Mouse (Mus musculus): ENCODE results near the gene Copz1. TPM values are rescaled to one million over a fixed set of nuclear protein-coding genes. Genes with fewer than 3 reads are reported as not detected.
"Not testable (repeated sequence)": the region's sequence is repeated elsewhere in the genome, so short reads cannot be mapped to it uniquely, and the experiment has no call there.

Gene Copz1
- polyA plus RNA-seq, 1 experiment from 2014 or later, result 307 TPM

- peaks cover 9% of the 10 kb centered on the region for H3K4me1 ChIP-seq (ENCODE audit: control insufficient read depth, insufficient read depth, low read length)
- WGBS, result 12% methylated on average over 15 of the region's 15 CpGs
- no peak within 1 kb of the TSS for H3K4me3 ChIP-seq (ENCODE audit: low read depth, low read length)
- no peak within 1 kb of the TSS for H3K27ac ChIP-seq (ENCODE audit: low read depth, low read length)
- H3K9ac ChIP-seq (ENCODE audit: low read length), result no peak within 1 kb of the TSS
- DNase-seq (ENCODE audit: low spot score), result peak; percentile 22
- H3K9me3 ChIP-seq (ENCODE audit: control insufficient read depth, low read length), result no peaks in the 10 kb centered on the region
- no peak for ATAC-seq (ENCODE audit: insufficient read depth, low FRiP score, low TSS enrichment)
- no peaks in the 10 kb centered on the region for H3K36me3 ChIP-seq (ENCODE audit: control insufficient read depth, insufficient read depth, low read length)
- no peaks in the 10 kb centered on the region for H3K27me3 ChIP-seq (ENCODE audit: control insufficient read depth, insufficient read depth, low read length)
- H3K4me2 ChIP-seq (ENCODE audit: low read depth), result peak within 1 kb of the TSS; percentile 13; the same call in 1 of the 2 replicates
Measured at GRCm38 (mm10) chr15:103257790-103258728, 14.5 kb upstream of the Copz1 start, which contains the start of gene Nfe2. Gene Nfe2, minus strand, starts transcription at chr15:103258403.

- WGBS, result 87% methylated on average over 5 of the region's 5 CpGs
- H3K36me3 ChIP-seq (ENCODE audit: control insufficient read depth, insufficient read depth, low read length), result no peaks in the 10 kb centered on the region
Measured at GRCm38 (mm10) chr15:103259162-103259561, 13.4 kb upstream of the Copz1 start.

GRCm38 (mm10) chr15:103259989-103260388 is 12.5 kb upstream of the Copz1 start:
- ATAC-seq (ENCODE audit: insufficient read depth, low FRiP score, low TSS enrichment), result no peak
- no peak overlapping the region for H3K27ac ChIP-seq (ENCODE audit: low read depth, low read length)
- H3K36me3 ChIP-seq (ENCODE audit: control insufficient read depth, insufficient read depth, low read length), result no peaks in the 10 kb centered on the region
- H3K9ac ChIP-seq (ENCODE audit: low read length), result no peak overlapping the region
- H3K4me2 ChIP-seq (ENCODE audit: low read depth), result no peak overlapping the region
- no peaks in the 10 kb centered on the region for H3K27me3 ChIP-seq (ENCODE audit: control insufficient read depth, insufficient read depth, low read length)
- 91% methylated on average over 1 of the region's 1 CpGs for WGBS
- no peak overlapping the region for H3K4me3 ChIP-seq (ENCODE audit: low read depth, low read length)
- H3K9me3 ChIP-seq (ENCODE audit: control insufficient read depth, low read length), result no peaks in the 10 kb centered on the region
- DNase-seq (ENCODE audit: low spot score), result no peak
- H3K4me1 ChIP-seq (ENCODE audit: control insufficient read depth, insufficient read depth, low read length), result peaks cover 5% of the 10 kb centered on the region

More at GRCm38 (mm10) chr15:103259162-103259561, 13.4 kb upstream of the Copz1 start:
- Histone ChIP-seq H3K4me2 (ENCODE audit: low read depth) (no peak overlapping the region), H3K9ac (ENCODE audit: low read length) (no peak overlapping the region), H3K4me1 (ENCODE audit: control insufficient read depth, insufficient read depth, low read length) (peaks cover 9% of the 10 kb centered on the region), H3K4me3 (ENCODE audit: low read depth, low read length) (no peak overlapping the region), H3K27me3 (ENCODE audit: control insufficient read depth, insufficient read depth, low read length) (no peaks in the 10 kb centered on the region), H3K9me3 (ENCODE audit: control insufficient read depth, low read length) (no peaks in the 10 kb centered on the region), H3K27ac (ENCODE audit: low read depth, low read length) (no peak overlapping the region)
- no peak for ATAC-seq (ENCODE audit: insufficient read depth, low FRiP score, low TSS enrichment)
- no peak for DNase-seq (ENCODE audit: low spot score)

- H3K4me2 ChIP-seq (ENCODE audit: low read depth), result no peak overlapping the region
- H3K4me3 ChIP-seq (ENCODE audit: low read depth, low read length), result no peak overlapping the region
- no peaks in the 10 kb centered on the region for H3K36me3 ChIP-seq (ENCODE audit: control insufficient read depth, insufficient read depth, low read length)
- H3K9me3 ChIP-seq (ENCODE audit: control insufficient read depth, low read length), result no peaks in the 10 kb centered on the region
- H3K9ac ChIP-seq (ENCODE audit: low read length), result no peak overlapping the region
- H3K27me3 ChIP-seq (ENCODE audit: control insufficient read depth, insufficient read depth, low read length), result no peaks in the 10 kb centered on the region
- no peaks in the 10 kb centered on the region for H3K4me1 ChIP-seq (ENCODE audit: control insufficient read depth, insufficient read depth, low read length)
- no peak overlapping the region for H3K27ac ChIP-seq (ENCODE audit: low read depth, low read length)
- WGBS, result 95% methylated on average over 2 of the region's 2 CpGs
- DNase-seq (ENCODE audit: low spot score) (no peak), ATAC-seq (ENCODE audit: insufficient read depth, low FRiP score, low TSS enrichment) (no peak)
Measured at GRCm38 (mm10) chr15:103264794-103265193, 7.7 kb upstream of the Copz1 start.

- ATAC-seq (ENCODE audit: insufficient read depth, low FRiP score, low TSS enrichment) (no peak), DNase-seq (ENCODE audit: low spot score) (no peak)
- Histone ChIP-seq H3K36me3 (ENCODE audit: control insufficient read depth, insufficient read depth, low read length) (no peaks in the 10 kb centered on the region), H3K27me3 (ENCODE audit: control insufficient read depth, insufficient read depth, low read length) (no peaks in the 10 kb centered on the region), H3K9ac (ENCODE audit: low read length) (no peak overlapping the region), H3K4me1 (ENCODE audit: control insufficient read depth, insufficient read depth, low read length) (peaks cover 2% of the 10 kb centered on the region; the same call in 1 of the 2 replicates), H3K4me2 (ENCODE audit: low read depth) (no peak overlapping the region), H3K9me3 (ENCODE audit: control insufficient read depth, low read length) (no peaks in the 10 kb centered on the region), H3K4me3 (ENCODE audit: low read depth, low read length) (no peak overlapping the region), H3K27ac (ENCODE audit: low read depth, low read length) (no peak overlapping the region)
- 91% methylated on average over 4 of the region's 4 CpGs for WGBS
Measured at GRCm38 (mm10) chr15:103268903-103269302, 3.6 kb upstream of the Copz1 start.

GRCm38 (mm10) chr15:103275943-103276342 is 3.4 kb downstream of the Copz1 start:
- H3K4me3 ChIP-seq (ENCODE audit: low read depth, low read length); DNase-seq (ENCODE audit: low spot score); ATAC-seq (ENCODE audit: insufficient read depth, low FRiP score, low TSS enrichment); H3K4me2 ChIP-seq (ENCODE audit: low read depth); H3K9me3 ChIP-seq (ENCODE audit: control insufficient read depth, low read length); H3K4me1 ChIP-seq (ENCODE audit: control insufficient read depth, insufficient read depth, low read length); H3K36me3 ChIP-seq (ENCODE audit: control insufficient read depth, insufficient read depth, low read length); H3K9ac ChIP-seq (ENCODE audit: low read length); H3K27ac ChIP-seq (ENCODE audit: low read depth, low read length); H3K27me3 ChIP-seq (ENCODE audit: control insufficient read depth, insufficient read depth, low read length): not testable (repeated sequence)
- 98% methylated on average over 2 of the region's 3 CpGs for WGBS

GRCm38 (mm10) chr15:103277949-103278348 is 5.4 kb downstream of the Copz1 start:
- no peaks in the 10 kb centered on the region for H3K9me3 ChIP-seq (ENCODE audit: control insufficient read depth, low read length)
- H3K27me3 ChIP-seq (ENCODE audit: control insufficient read depth, insufficient read depth, low read length), result no peaks in the 10 kb centered on the region
- H3K4me2 ChIP-seq (ENCODE audit: low read depth), result no peak overlapping the region
- no peak overlapping the region for H3K9ac ChIP-seq (ENCODE audit: low read length)
- H3K4me3 ChIP-seq (ENCODE audit: low read depth, low read length), result no peak overlapping the region
- no peak overlapping the region for H3K27ac ChIP-seq (ENCODE audit: low read depth, low read length)
- ATAC-seq (ENCODE audit: insufficient read depth, low FRiP score, low TSS enrichment) (0 out of 2 replicates have a peak, but pooled peaks have one; percentile 4), DNase-seq (ENCODE audit: low spot score) (no peak)
- peaks cover 3% of the 10 kb centered on the region; the same call in 1 of the 2 replicates for H3K4me1 ChIP-seq (ENCODE audit: control insufficient read depth, insufficient read depth, low read length)
- WGBS, result 59% methylated on average over 7 of the region's 7 CpGs
- H3K36me3 ChIP-seq (ENCODE audit: control insufficient read depth, insufficient read depth, low read length), result no peaks in the 10 kb centered on the region

- Histone ChIP-seq H3K4me3 (ENCODE audit: low read depth, low read length) (no peak overlapping the region), H3K9me3 (ENCODE audit: control insufficient read depth, low read length) (no peaks in the 10 kb centered on the region), H3K4me2 (ENCODE audit: low read depth) (no peak overlapping the region), H3K27ac (ENCODE audit: low read depth, low read length) (no peak overlapping the region), H3K36me3 (ENCODE audit: control insufficient read depth, insufficient read depth, low read length) (no peaks in the 10 kb centered on the region), H3K9ac (ENCODE audit: low read length) (no peak overlapping the region), H3K27me3 (ENCODE audit: control insufficient read depth, insufficient read depth, low read length) (no peaks in the 10 kb centered on the region), H3K4me1 (ENCODE audit: control insufficient read depth, insufficient read depth, low read length) (no peaks in the 10 kb centered on the region)
- 67% methylated on average over 3 of the region's 3 CpGs for WGBS
- no peak for ATAC-seq (ENCODE audit: insufficient read depth, low FRiP score, low TSS enrichment)
- DNase-seq (ENCODE audit: low spot score), result peak; percentile 28
Measured at GRCm38 (mm10) chr15:103279750-103280149, 7.2 kb downstream of the Copz1 start.
